Mouse (Mus musculus): Measurements from ENCODE around the gene Cwc27. TPM values are rescaled to one million over a fixed set of nuclear protein-coding genes. Genes with fewer than 3 reads are reported as not detected.

Gene Cwc27
- polyA plus RNA-seq, 1 experiment from 2014 or later: 25.8 TPM

DNA sequence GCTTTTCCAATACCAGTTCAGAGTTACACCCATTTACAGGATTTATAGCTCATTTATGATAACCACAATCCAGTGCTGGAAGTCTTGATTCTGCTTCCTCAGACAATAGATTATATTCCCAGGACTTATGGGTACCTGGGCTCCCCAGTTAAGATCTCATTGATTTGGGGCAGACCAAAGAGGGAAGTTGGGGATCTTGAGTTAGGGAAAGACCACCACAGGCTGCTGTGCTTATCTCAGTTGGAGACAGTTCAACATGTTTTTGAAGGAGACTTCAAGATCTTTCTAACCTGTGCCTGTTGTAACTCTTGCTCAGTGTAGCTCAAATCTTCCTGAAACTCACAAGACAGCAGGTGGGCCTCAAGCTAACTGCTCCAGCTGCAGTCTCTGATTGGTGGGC is 4.2 kb upstream of the Cwc27 start:
- Histone ChIP-seq H3K4me3 (no peak overlapping the region), H3K9ac (no peak overlapping the region), H3K36me3 (no peaks in the 10 kb centered on the region), H3K27ac (replicated peaks) (no peak overlapping the region), H3K9me3 (no peaks in the 10 kb centered on the region), H3K27me3 (no peaks in the 10 kb centered on the region), H3K4me1 (replicated peaks) (peaks cover 28% of the 10 kb centered on the region), H3K4me2 (no peak overlapping the region)
- ATAC-seq (ENCODE audit: low read depth): no peak

DNA sequence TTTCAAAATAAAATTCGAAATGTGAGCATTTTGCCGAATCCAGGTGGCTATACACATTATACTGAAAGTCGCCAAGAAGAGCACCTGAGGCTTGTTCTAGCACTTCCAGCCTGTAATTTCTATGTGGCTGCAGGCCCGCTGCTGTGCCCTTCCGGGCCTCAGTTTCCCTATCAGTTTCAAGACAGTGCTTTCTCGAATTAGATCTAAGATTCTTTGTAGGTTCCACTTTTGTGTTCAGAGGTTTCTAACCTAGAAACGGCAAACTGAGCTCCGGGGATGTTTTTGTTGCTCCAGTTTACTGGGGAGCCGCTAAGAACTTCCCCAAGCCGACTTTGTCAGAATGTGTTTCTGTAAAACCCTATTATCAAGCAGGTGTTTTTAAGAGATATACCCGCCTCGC is 754 bp upstream of the Cwc27 start:
- no peaks in the 10 kb centered on the region for H3K36me3 ChIP-seq
- no peaks in the 10 kb centered on the region for H3K27me3 ChIP-seq
- peak overlapping the region; percentile 59 for H3K4me2 ChIP-seq
- no peaks in the 10 kb centered on the region for H3K9me3 ChIP-seq
- peak overlapping the region; percentile 88 for H3K9ac ChIP-seq
- H3K4me1 ChIP-seq (replicated peaks): peaks cover 36% of the 10 kb centered on the region
- 61% methylated on average over 12 of the region's 12 CpGs for WGBS
- ATAC-seq (ENCODE audit: low read depth): no peak
- H3K4me3 ChIP-seq: peak overlapping the region; percentile 78
- no peak overlapping the region for H3K27ac ChIP-seq (replicated peaks)

GRCm38 (mm10) chr13:104816270-104816634 is 690 bp downstream of the Cwc27 start:
- peak overlapping the region; percentile 78 for H3K4me3 ChIP-seq
- H3K36me3 ChIP-seq: no peaks in the 10 kb centered on the region
- no peak; the same call in 1 of the 2 replicates for ATAC-seq (ENCODE audit: low read depth)
- H3K27me3 ChIP-seq: no peaks in the 10 kb centered on the region
- peak overlapping the region; percentile 59 for H3K4me2 ChIP-seq
- peak overlapping the region; percentile 88 for H3K9ac ChIP-seq
- H3K4me1 ChIP-seq (replicated peaks): peaks cover 30% of the 10 kb centered on the region
- no peak overlapping the region for H3K27ac ChIP-seq (replicated peaks)
- WGBS: 12% methylated on average over 8 of the region's 8 CpGs
- H3K9me3 ChIP-seq: no peaks in the 10 kb centered on the region

- Histone ChIP-seq H3K9ac (no peak overlapping the region), H3K4me1 (replicated peaks) (no peaks in the 10 kb centered on the region), H3K4me2 (no peak overlapping the region), H3K36me3 (peaks cover 24% of the 10 kb centered on the region), H3K27me3 (no peaks in the 10 kb centered on the region), H3K4me3 (no peak overlapping the region), H3K27ac (replicated peaks) (no peak overlapping the region), H3K9me3 (no peaks in the 10 kb centered on the region)
- no peak for ATAC-seq (ENCODE audit: low read depth)
- WGBS: 65% methylated on average over 3 of the region's 3 CpGs
Measured at GRCm38 (mm10) chr13:104805681-104806080, 11.3 kb downstream of the Cwc27 start.

GRCm38 (mm10) chr13:104799566-104800182 is 17.3 kb downstream of the Cwc27 start:
- 92% methylated on average over 7 of the region's 7 CpGs for WGBS
- H3K9ac ChIP-seq: no peak overlapping the region
- H3K27me3 ChIP-seq: no peaks in the 10 kb centered on the region
- no peak overlapping the region for H3K4me2 ChIP-seq
- no peaks in the 10 kb centered on the region for H3K4me1 ChIP-seq (replicated peaks)
- H3K4me3 ChIP-seq: no peak overlapping the region
- H3K9me3 ChIP-seq: no peaks in the 10 kb centered on the region
- H3K27ac ChIP-seq (replicated peaks): no peak overlapping the region
- no peak for ATAC-seq (ENCODE audit: low read depth)
- H3K36me3 ChIP-seq: peaks cover 30% of the 10 kb centered on the region

DNA sequence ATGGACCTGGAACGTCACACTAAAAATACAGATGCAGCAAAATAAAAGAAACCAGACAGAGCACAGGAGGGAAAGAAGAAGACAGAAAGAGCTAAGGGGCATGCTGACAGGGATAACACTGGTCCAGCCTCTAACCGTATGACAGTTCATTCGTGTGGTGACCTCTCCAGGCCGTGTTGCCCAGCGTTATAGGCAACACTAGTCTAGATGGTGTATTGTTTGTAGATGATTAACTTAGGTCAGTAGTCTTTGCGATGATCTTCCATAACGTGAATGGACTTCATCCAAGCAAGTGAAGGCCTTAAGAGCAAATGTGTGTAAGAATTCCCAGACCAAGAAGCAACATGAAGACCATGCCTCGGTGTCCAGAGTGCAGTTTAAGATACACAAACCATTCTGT is 17.9 kb downstream of the Cwc27 start:
- H3K9ac ChIP-seq: no peak overlapping the region
- 93% methylated on average over 8 of the region's 8 CpGs for WGBS
- no peak overlapping the region for H3K4me2 ChIP-seq
- no peak for ATAC-seq (ENCODE audit: low read depth)
- H3K4me1 ChIP-seq (replicated peaks): no peaks in the 10 kb centered on the region
- peaks cover 33% of the 10 kb centered on the region for H3K36me3 ChIP-seq
- H3K27me3 ChIP-seq: no peaks in the 10 kb centered on the region
- no peaks in the 10 kb centered on the region for H3K9me3 ChIP-seq
- H3K4me3 ChIP-seq: no peak overlapping the region
- no peak overlapping the region for H3K27ac ChIP-seq (replicated peaks)

- WGBS: 89% methylated on average over 3 of the region's 3 CpGs
- H3K36me3 ChIP-seq: peaks cover 28% of the 10 kb centered on the region
- no peaks in the 10 kb centered on the region for H3K4me1 ChIP-seq (replicated peaks)
- no peaks in the 10 kb centered on the region for H3K27me3 ChIP-seq
- H3K27ac ChIP-seq (replicated peaks): no peak overlapping the region
- no peak overlapping the region for H3K4me2 ChIP-seq
- H3K9me3 ChIP-seq: no peaks in the 10 kb centered on the region
- ATAC-seq (ENCODE audit: low read depth): no peak
- no peak overlapping the region for H3K4me3 ChIP-seq
- no peak overlapping the region for H3K9ac ChIP-seq
Measured at GRCm38 (mm10) chr13:104794421-104794820, 22.5 kb downstream of the Cwc27 start.

- no peak for ATAC-seq (ENCODE audit: low read depth)
- H3K27ac ChIP-seq (replicated peaks): no peak within 1 kb of the TSS
- H3K9ac ChIP-seq: no peak within 1 kb of the TSS
- peaks cover 23% of the 10 kb centered on the region for H3K36me3 ChIP-seq
- H3K4me2 ChIP-seq: no peak within 1 kb of the TSS
- H3K27me3 ChIP-seq: no peaks in the 10 kb centered on the region
- H3K4me3 ChIP-seq: no peak within 1 kb of the TSS
- H3K9me3 ChIP-seq: no peaks in the 10 kb centered on the region
- no peaks in the 10 kb centered on the region for H3K4me1 ChIP-seq (replicated peaks)
- WGBS: 91% methylated on average over 11 of the region's 11 CpGs
Measured at GRCm38 (mm10) chr13:104792184-104792583, 24.8 kb downstream of the Cwc27 start, which contains the start of gene Srek1ip1. TSS of gene Srek1ip1 (plus strand) at chr13:104792484.

DNA sequence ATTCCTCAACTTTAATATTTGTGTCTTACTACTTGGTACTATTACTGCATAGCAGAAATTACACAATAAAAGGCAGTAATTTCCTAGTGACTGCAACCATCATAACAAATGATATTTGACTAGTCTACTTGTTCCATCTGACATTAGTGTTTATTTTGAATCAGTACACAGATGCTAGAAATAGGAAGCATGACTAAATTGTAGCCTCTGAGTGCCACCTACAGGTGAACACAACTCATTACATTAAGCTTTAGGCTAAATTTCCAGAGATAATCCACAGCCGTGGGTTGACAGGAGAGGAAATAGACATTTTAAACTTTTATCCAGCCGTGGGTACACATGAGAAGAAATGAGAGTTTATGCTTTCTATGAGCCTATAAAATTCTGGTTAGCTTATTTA is 27.3 kb downstream of the Cwc27 start:
- H3K27ac ChIP-seq (replicated peaks): no peak overlapping the region
- no peaks in the 10 kb centered on the region for H3K27me3 ChIP-seq
- ATAC-seq (ENCODE audit: low read depth): peak; percentile 65
- no peaks in the 10 kb centered on the region for H3K9me3 ChIP-seq
- no peaks in the 10 kb centered on the region for H3K4me1 ChIP-seq (replicated peaks)
- H3K9ac ChIP-seq: no peak overlapping the region
- H3K36me3 ChIP-seq: peaks cover 16% of the 10 kb centered on the region
- no peak overlapping the region for H3K4me3 ChIP-seq
- no peak overlapping the region for H3K4me2 ChIP-seq
- WGBS: 28% methylated on average over 2 of the region's 2 CpGs

DNA sequence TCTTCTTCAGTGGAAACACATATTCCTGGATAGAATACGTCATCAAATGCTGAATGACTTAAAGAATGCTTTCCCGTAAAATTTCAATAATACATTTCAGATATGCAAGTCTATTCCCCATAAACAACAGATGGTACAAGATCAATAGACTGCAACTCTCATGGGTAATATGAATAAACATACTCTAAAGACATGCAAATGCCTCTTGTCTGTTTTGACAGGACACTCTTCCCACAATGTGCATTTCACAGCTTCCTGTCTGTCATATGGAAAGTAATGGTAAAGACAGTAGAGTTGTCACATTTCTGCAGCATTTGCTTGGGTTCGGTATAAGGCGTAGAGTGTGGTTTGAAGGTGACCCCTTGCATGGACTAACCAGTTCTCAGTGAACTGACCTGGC is 29.7 kb downstream of the Cwc27 start:
- H3K4me1 ChIP-seq (replicated peaks): no peaks in the 10 kb centered on the region
- no peak overlapping the region for H3K4me3 ChIP-seq
- 94% methylated on average over 4 of the region's 4 CpGs for WGBS
- no peak overlapping the region for H3K27ac ChIP-seq (replicated peaks)
- H3K9ac ChIP-seq: no peak overlapping the region
- H3K27me3 ChIP-seq: no peaks in the 10 kb centered on the region
- H3K4me2 ChIP-seq: no peak overlapping the region
- no peak for ATAC-seq (ENCODE audit: low read depth)
- H3K36me3 ChIP-seq: peaks cover 28% of the 10 kb centered on the region
- H3K9me3 ChIP-seq: 0 out of 2 replicates have a peak, but pooled peaks cover 3% of the 10 kb centered on the region

- 92% methylated on average over 1 of the region's 1 CpGs for WGBS
- Histone ChIP-seq H3K9ac (no peak overlapping the region), H3K4me1 (replicated peaks) (no peaks in the 10 kb centered on the region), H3K4me3 (no peak overlapping the region), H3K27ac (replicated peaks) (no peak overlapping the region), H3K4me2 (no peak overlapping the region), H3K36me3 (peaks cover 24% of the 10 kb centered on the region), H3K27me3 (no peaks in the 10 kb centered on the region), H3K9me3 (0 out of 2 replicates have a peak, but pooled peaks cover 3% of the 10 kb centered on the region)
- no peak for ATAC-seq (ENCODE audit: low read depth)
Measured at GRCm38 (mm10) chr13:104779104-104779670, 37.8 kb downstream of the Cwc27 start.

DNA sequence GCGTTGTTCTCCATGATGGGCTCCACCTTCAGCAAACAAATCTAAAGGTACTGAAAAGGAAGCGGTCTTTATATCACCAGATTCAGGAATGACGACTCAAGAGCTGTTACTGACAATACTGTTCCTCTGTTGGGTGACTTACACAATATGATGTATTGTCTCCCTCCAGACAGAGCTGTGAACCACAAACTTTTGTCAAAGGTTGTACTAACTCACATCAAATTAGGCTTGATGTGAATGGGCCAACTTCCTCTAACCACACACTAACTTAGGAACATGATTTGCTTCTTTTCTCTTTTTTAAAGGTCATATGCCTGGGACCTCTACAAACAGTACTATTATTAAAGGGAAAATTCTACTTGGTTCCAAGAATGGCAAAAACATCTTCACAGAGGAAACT is 53.7 kb downstream of the Cwc27 start:
- H3K9ac ChIP-seq: no peak overlapping the region
- H3K4me1 ChIP-seq (replicated peaks): no peaks in the 10 kb centered on the region
- no peak overlapping the region for H3K27ac ChIP-seq (replicated peaks)
- WGBS: 85% methylated on average over 3 of the region's 3 CpGs
- no peaks in the 10 kb centered on the region for H3K36me3 ChIP-seq
- H3K4me3 ChIP-seq: no peak overlapping the region
- no peaks in the 10 kb centered on the region for H3K27me3 ChIP-seq
- ATAC-seq (ENCODE audit: low read depth): no peak
- no peaks in the 10 kb centered on the region for H3K9me3 ChIP-seq
- H3K4me2 ChIP-seq: no peak overlapping the region

GRCm38 (mm10) chr13:104762401-104762800 is 54.5 kb downstream of the Cwc27 start:
- Histone ChIP-seq H3K36me3 (no peaks in the 10 kb centered on the region), H3K4me2 (no peak overlapping the region), H3K4me1 (replicated peaks) (no peaks in the 10 kb centered on the region), H3K9ac (no peak overlapping the region), H3K9me3 (no peaks in the 10 kb centered on the region), H3K27me3 (no peaks in the 10 kb centered on the region), H3K4me3 (no peak overlapping the region), H3K27ac (replicated peaks) (no peak overlapping the region)
- ATAC-seq (ENCODE audit: low read depth): no peak
- 98% methylated on average over 4 of the region's 4 CpGs for WGBS

Data from neural tube, embryonic 13.5 days (tissue).